Mouse (Mus musculus) ES-E14 (cell line): ENCODE measurements at regions not wholly inside any gene's neighbourhood (a gene's known extent, or its start where the extent isn't known, plus 50 kb on each side); places are given as distances from the start of the nearest gene placed in this dataset.

Source experiments
- DNase-seq: peaks from one replicate; pipeline ENCODE4 v3.0.0-alpha.2; 2013; ENCODE audit warnings: low read depth, low spot score
- H3K27ac ChIP-seq: 2 replicates; pipeline ENCODE4 v1.5.1; 2012; ENCODE audit warnings: low read depth, mild to moderate bottlenecking, low read length, moderate library complexity, mixed read lengths; ENCODE audit not compliant: poor library complexity, insufficient read depth, severe bottlenecking
- H3K36me3 ChIP-seq: 2 replicates; pipeline ENCODE4 v1.6.1; 2012; ENCODE audit warnings: mild to moderate bottlenecking, low read length, moderate library complexity, mixed read lengths; ENCODE audit not compliant: control insufficient read depth, poor library complexity, insufficient read depth, severe bottlenecking
- H3K4me1 ChIP-seq, 2 experiments: fragments of 150-350 bp in 1 of 2; sonication (generic) in 1 of 2; 2 replicates each; pipeline ENCODE4 v1.6.1; 2012; ENCODE audit warnings: low read length in 2 of 2, mild to moderate bottlenecking in 1 of 2, mixed read lengths in 1 of 2; ENCODE audit not compliant: control insufficient read depth in 2 of 2, insufficient read depth in 2 of 2, poor library complexity in 1 of 2
- H3K4me3 ChIP-seq, 2 experiments: fragments of 150-350 bp in 1 of 2; sonication (generic) in 1 of 2; 2 replicates each; pipeline ENCODE4 v1.5.1; 2012; ENCODE audit warnings: low read length in 2 of 2, low read depth in 1 of 2, mild to moderate bottlenecking in 1 of 2, mixed read lengths in 1 of 2; ENCODE audit not compliant: insufficient read depth in 1 of 2, poor library complexity in 1 of 2, severe bottlenecking in 1 of 2
- H3K9ac ChIP-seq: 2 replicates; pipeline ENCODE4 v1.6.1; 2012; ENCODE audit warnings: low read depth, mild to moderate bottlenecking, low read length, mixed read lengths; ENCODE audit not compliant: poor library complexity, insufficient read depth, severe bottlenecking
- H3K9me3 ChIP-seq: fragments of 150-350 bp; sonication (generic); 2 replicates; pipeline ENCODE4 v1.6.1; 2012; ENCODE audit warnings: low read depth, mild to moderate bottlenecking, low read length; ENCODE audit not compliant: control insufficient read depth, insufficient read depth
- CHD2 ChIP-seq: IDR thresholded peaks from 2 replicates; pipeline ENCODE4 v1.6.1; 2014; ENCODE audit warnings: mild to moderate bottlenecking, low read depth, low read length, inconsistent platforms
- HCFC1 ChIP-seq: IDR thresholded peaks from 2 replicates; pipeline ENCODE4 v1.6.1; 2012; ENCODE audit warnings: low read length, inconsistent platforms, borderline replicate concordance; ENCODE audit not compliant: insufficient read depth
- MAFK ChIP-seq: IDR thresholded peaks from 2 replicates; pipeline ENCODE4 v1.6.1; 2014; ENCODE audit warnings: mild to moderate bottlenecking, low read depth, low read length, inconsistent platforms; ENCODE audit not compliant: insufficient read depth
- ZC3H11A ChIP-seq: IDR thresholded peaks from 2 replicates; pipeline ENCODE4 v1.6.1; 2012; ENCODE audit warnings: low read depth, mild to moderate bottlenecking, inconsistent platforms, low read length, borderline replicate concordance
- ZNF384 ChIP-seq: IDR thresholded peaks from 2 replicates; pipeline ENCODE4 v1.6.1; 2012; ENCODE audit warnings: low read depth, low read length, inconsistent platforms
- in situ Hi-C, 2 experiments: fragments of 600-800 bp; cut with MboI; formaldehyde crosslinking; loops; one replicate each; pipeline ENCODE4 v1.15.1; 2025; ENCODE audit warnings: low sequenced_read_pairs in 2 of 2, inconsistent platforms in 1 of 2; ENCODE audit not compliant: unreplicated experiment in 2 of 2

- no peak for DNase-seq
- TF ChIP-seq HCFC1 (no peak), ZNF384 (no peak), ZC3H11A (no peak), MAFK (no peak), CHD2 (no peak)
- no peak overlapping the region for H3K4me3 ChIP-seq
These were observed 94.8 kb upstream of the Mdm1 start for GRCm38 (mm10) chr10:118046831-118047230.

GRCm38 (mm10) chr10:118049330-118049729 lies 92.3 kb upstream of the Mdm1 start:
- H3K27ac ChIP-seq = no peak overlapping the region
- H3K36me3 ChIP-seq = no peaks in the 10 kb centered on the region
- no peak overlapping the region for H3K9ac ChIP-seq
- no peak for DNase-seq
- peaks cover 2 to 6% of the 10 kb centered on the region in 2 experiments; a peak in 2 of 4 replicates for H3K4me1 ChIP-seq
- no peaks in the 10 kb centered on the region for H3K9me3 ChIP-seq
- H3K4me3 ChIP-seq = no peak overlapping the region
- TF ChIP-seq HCFC1 (no peak), MAFK (no peak), ZNF384 (no peak), CHD2 (no peak), ZC3H11A (no peak)
- in situ Hi-C loops = no loop called here

More at GRCm38 (mm10) chr10:118046831-118047230, 94.8 kb upstream of the Mdm1 start:
- H3K4me1 ChIP-seq = peaks cover 2 to 6% of the 10 kb centered on the region in 2 experiments; a peak in 2 of 4 replicates
- no peak overlapping the region for H3K9ac ChIP-seq
- no peaks in the 10 kb centered on the region for H3K9me3 ChIP-seq
- in situ Hi-C loops = no loop called here
- no peaks in the 10 kb centered on the region for H3K36me3 ChIP-seq
- H3K27ac ChIP-seq = no peak overlapping the region

GRCm38 (mm10) chr10:118050152-118050641 lies 91.4 kb upstream of the Mdm1 start:
- no peak for DNase-seq
- H3K36me3 ChIP-seq = no peaks in the 10 kb centered on the region
- no peaks in the 10 kb centered on the region for H3K9me3 ChIP-seq
- no peak overlapping the region for H3K4me3 ChIP-seq
- in situ Hi-C loops = no loop called here
- H3K9ac ChIP-seq = no peak overlapping the region
- peaks cover 0 to 6% of the 10 kb centered on the region in 2 experiments; a peak in 1 of 4 replicates for H3K4me1 ChIP-seq
- no peak overlapping the region for H3K27ac ChIP-seq
- TF ChIP-seq CHD2 = no peak
- TF ChIP-seq ZC3H11A = no peak
- TF ChIP-seq HCFC1 = no peak
- 0 out of 2 replicates have a peak, but pooled peaks have one; percentile 6 for TF ChIP-seq MAFK
- TF ChIP-seq ZNF384 = no peak

- no peak overlapping the region for H3K27ac ChIP-seq
- no peak overlapping the region for H3K9ac ChIP-seq
- no peak overlapping the region for H3K4me3 ChIP-seq
- DNase-seq = no peak
- in situ Hi-C loops = no loop called here
- peaks cover 0 to 3% of the 10 kb centered on the region in 2 experiments; a peak in 1 of 4 replicates for H3K4me1 ChIP-seq
- H3K36me3 ChIP-seq = no peaks in the 10 kb centered on the region
- H3K9me3 ChIP-seq = no peaks in the 10 kb centered on the region
- TF ChIP-seq ZNF384 (no peak), HCFC1 (no peak), MAFK (no peak), CHD2 (no peak), ZC3H11A (no peak)
These were observed 89.6 kb upstream of the Mdm1 start for GRCm38 (mm10) chr10:118052042-118052441.

DNA sequence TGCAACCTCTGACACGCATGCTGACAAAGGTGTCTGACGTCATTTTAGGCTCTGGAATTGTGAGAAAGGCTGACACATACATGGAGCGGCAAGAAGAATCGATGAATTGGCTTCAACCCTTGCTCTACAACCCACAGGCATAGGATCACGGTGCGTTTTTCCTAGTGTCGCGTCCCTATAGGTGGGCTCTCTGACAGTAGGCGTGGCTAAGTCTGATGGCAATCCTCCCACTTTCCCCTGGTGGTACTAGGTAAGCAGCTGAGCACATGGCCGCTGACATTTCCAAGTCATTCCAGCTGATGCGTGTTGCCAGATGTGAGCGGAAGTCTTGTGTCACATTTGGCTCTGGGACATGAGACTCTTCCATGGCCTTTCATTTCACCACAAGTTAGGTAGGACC lies 89.1 kb upstream of the Mdm1 start:
- Histone ChIP-seq H3K27ac (no peak overlapping the region), H3K9me3 (no peaks in the 10 kb centered on the region), H3K9ac (no peak overlapping the region), H3K4me3 (no peak overlapping the region), H3K36me3 (no peaks in the 10 kb centered on the region), H3K4me1 (peaks cover 0 to 3% of the 10 kb centered on the region in 2 experiments; a peak in 1 of 4 replicates)
- in situ Hi-C loops = no loop called here
- DNase-seq = no peak
- no peak for TF ChIP-seq ZNF384
- no peak for TF ChIP-seq HCFC1
- no peak for TF ChIP-seq MAFK
- TF ChIP-seq CHD2 = no peak
- no peak for TF ChIP-seq ZC3H11A
